Mouse (Mus musculus) olfactory bulb, adult 2 months (tissue): ENCODE data around the gene Slc25a11.

Source experiments
- CTCF ChIP-seq: fragments of 200-500 bp; IDR thresholded peaks from 2 replicates; pipeline ENCODE4 v1.5.1; 2012; ENCODE audit warnings: low read depth, mild to moderate bottlenecking, low read length, moderate library complexity; ENCODE audit not compliant: insufficient read depth
- POLR2A ChIP-seq: fragments of 200-500 bp; IDR thresholded peaks from 2 replicates; pipeline ENCODE4 v1.6.1; 2012; ENCODE audit warnings: mild to moderate bottlenecking, low read depth, low read length, moderate library complexity; ENCODE audit not compliant: insufficient read depth

GRCm38 (mm10) chr11:70607611-70608010 lies 39.7 kb downstream of the Slc25a11 start:
- TF ChIP-seq CTCF: no peak
- TF ChIP-seq POLR2A: no peak
